Comparison of ENCODE assay signal across 9 mouse cellular contexts in the genomic region with DNA sequence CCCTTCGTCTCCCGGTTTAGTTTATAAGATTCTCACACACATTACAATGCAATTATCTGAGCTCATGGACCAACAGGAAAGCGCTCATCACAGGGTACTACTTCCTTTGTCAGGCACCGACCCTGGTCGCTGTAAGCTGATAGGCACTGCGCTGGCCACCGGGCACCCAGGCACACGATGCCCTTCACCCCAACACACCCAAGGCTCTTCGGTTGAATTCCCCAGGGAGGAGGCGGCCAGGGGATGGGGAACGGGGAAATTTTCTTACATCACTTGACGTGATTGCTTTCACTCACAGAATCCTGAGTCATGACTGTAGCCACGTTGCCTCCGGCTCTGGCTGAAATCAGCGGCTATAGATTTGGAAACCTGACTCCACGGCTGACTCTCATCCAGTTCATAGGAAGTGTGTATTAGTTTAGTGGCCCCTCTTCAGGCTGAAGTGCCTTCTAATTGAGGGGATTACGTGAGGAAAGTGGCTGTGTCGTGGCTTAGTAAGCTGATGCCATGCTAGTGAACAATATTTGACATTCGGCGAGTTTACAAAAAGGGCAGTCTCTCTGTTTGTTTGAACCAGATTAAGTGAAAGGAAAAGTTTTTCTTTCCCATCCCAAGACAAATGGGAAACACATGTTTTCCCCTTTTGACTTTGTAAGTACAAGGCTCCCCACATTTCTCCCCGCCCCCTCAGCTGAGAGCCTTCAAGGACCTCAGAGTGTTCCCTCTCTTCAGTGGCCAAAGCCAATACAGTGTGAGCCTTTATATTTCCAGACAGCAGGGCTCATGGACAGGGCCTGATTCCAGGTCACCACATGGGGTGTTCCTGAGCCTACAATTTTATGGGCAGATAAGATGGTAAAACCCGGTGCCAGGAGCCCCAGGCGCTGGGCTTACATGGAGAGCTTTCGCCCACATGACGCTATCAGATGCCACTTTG. TPM values are rescaled to one million over a fixed set of nuclear protein-coding genes. Genes with fewer than 3 reads are reported as not detected.
DNase-seq lines count a peak whose midpoint lies in the region; ATAC-seq and TF ChIP-seq lines count a peak whose summit lies in the region.
"Had no signal": no experiment of that assay in that cellular context is flagged by ENCODE, and none has a peak within 500 bp of the region (broad histone marks: within the 10 kb centered on the region; RNA-seq: fewer than 3 reads in every experiment).

No protein-coding gene starts in this region.

- DNase-seq in hindbrain, embryonic 11.5 days (ENCODE audit: low spot score), result peak; percentile 51
- peak; percentile 41 for DNase-seq in R1 (ENCODE audit: low read depth, low spot score)
- peak; percentile 20 to 59 for DNase-seq in gastrocnemius, postnatal 4 days (ENCODE audit: low spot score in 2 of 2)

- H3K27ac ChIP-seq in hindbrain, embryonic 11.5 days (ENCODE audit: low read depth, low read length), result no peak overlapping the region; the same call in 1 of the 2 replicates
- H3K27ac ChIP-seq in hindbrain, embryonic 13.5 days, result no peak overlapping the region; the same call in 1 of the 2 replicates
- peak overlapping the region; percentile 80 for H3K27ac ChIP-seq in lung, embryonic 15.5 days
- peak overlapping the region; percentile 71 for H3K27ac ChIP-seq in testis, adult 2 months (ENCODE audit: control insufficient read depth, insufficient read depth, low read depth, low read length)
- H3K27ac ChIP-seq in liver, embryonic 12.5 days, result no peak overlapping the region
- H3K27ac ChIP-seq: liver, embryonic 14.5 days had no signal

- H3K9ac ChIP-seq in hindbrain, embryonic 11.5 days (ENCODE audit: low read depth, low read length), result no peak overlapping the region
- no peak overlapping the region for H3K9ac ChIP-seq in hindbrain, embryonic 13.5 days
- no peak overlapping the region for H3K9ac ChIP-seq in lung, embryonic 15.5 days
- no peak overlapping the region for H3K9ac ChIP-seq in liver, embryonic 12.5 days
- H3K9ac ChIP-seq: liver, embryonic 14.5 days had no signal

- H3K36me3 ChIP-seq in hindbrain, embryonic 11.5 days (ENCODE audit: control insufficient read depth, insufficient read depth, low read length), result no peaks in the 10 kb centered on the region
- H3K36me3 ChIP-seq in hindbrain, embryonic 13.5 days, result no peaks in the 10 kb centered on the region
- H3K36me3 ChIP-seq in lung, embryonic 15.5 days, result no peaks in the 10 kb centered on the region
- H3K36me3 ChIP-seq in testis, adult 2 months (ENCODE audit: control insufficient read depth, insufficient read depth, low read length), result no peaks in the 10 kb centered on the region
- no peaks in the 10 kb centered on the region for H3K36me3 ChIP-seq in liver, embryonic 12.5 days

- no peaks in the 10 kb centered on the region for H3K27me3 ChIP-seq in hindbrain, embryonic 11.5 days (ENCODE audit: control insufficient read depth, insufficient read depth, low read length)
- H3K27me3 ChIP-seq in hindbrain, embryonic 13.5 days, result no peaks in the 10 kb centered on the region
- no peaks in the 10 kb centered on the region; the same call in 1 of the 2 replicates for H3K27me3 ChIP-seq in lung, embryonic 15.5 days
- no peaks in the 10 kb centered on the region for H3K27me3 ChIP-seq in testis, adult 2 months (ENCODE audit: control insufficient read depth, insufficient read depth, low read length)
- H3K27me3 ChIP-seq in liver, embryonic 12.5 days (replicated peaks), result no peaks in the 10 kb centered on the region; the same call in 1 of the 2 replicates

- TF ChIP-seq CTCF in testis, adult 2 months (IDR thresholded peaks at IDR 0.05; ENCODE audit: control insufficient read depth, insufficient read depth, insufficient replicate concordance, low read depth, low read length), result no peak

- no peaks in the 10 kb centered on the region for H3K9me3 ChIP-seq in hindbrain, embryonic 11.5 days (ENCODE audit: control insufficient read depth, low read length)
- H3K9me3 ChIP-seq in hindbrain, embryonic 13.5 days, result no peaks in the 10 kb centered on the region
- H3K9me3 ChIP-seq in lung, embryonic 15.5 days, result no peaks in the 10 kb centered on the region
- H3K9me3 ChIP-seq in liver, embryonic 12.5 days (replicated peaks), result no peaks in the 10 kb centered on the region

- WGBS in hindbrain, embryonic 11.5 days, result 52% methylated on average over 25 of the region's 25 CpGs
- 62% methylated on average over 25 of the region's 25 CpGs for WGBS in hindbrain, embryonic 13.5 days
- WGBS in lung, embryonic 15.5 days, result 20% methylated on average over 25 of the region's 25 CpGs
- 50% methylated on average over 25 of the region's 25 CpGs for WGBS in liver, embryonic 12.5 days (ENCODE audit: insufficient replicate concordance)

- no peak for TF ChIP-seq POLR2A in testis, adult 2 months (IDR thresholded peaks at IDR 0.05; ENCODE audit: control insufficient read depth, low read depth, low read length)

- no peaks in the 10 kb centered on the region for H3K4me1 ChIP-seq in hindbrain, embryonic 11.5 days (replicated peaks; ENCODE audit: control insufficient read depth, insufficient read depth, low read length)
- peaks cover 4% of the 10 kb centered on the region; the same call in 1 of the 2 replicates for H3K4me1 ChIP-seq in hindbrain, embryonic 13.5 days (replicated peaks)
- H3K4me1 ChIP-seq in lung, embryonic 15.5 days, result peaks cover 21% of the 10 kb centered on the region
- peaks cover 2% of the 10 kb centered on the region for H3K4me1 ChIP-seq in testis, adult 2 months (ENCODE audit: control insufficient read depth, insufficient read depth, low read length)
- peaks cover 7% of the 10 kb centered on the region for H3K4me1 ChIP-seq in liver, embryonic 12.5 days

- ATAC-seq in hindbrain, embryonic 11.5 days (ENCODE audit: low FRiP score), result no peak
- ATAC-seq in hindbrain, embryonic 13.5 days (ENCODE audit: low FRiP score), result no peak
- peak; percentile 82 for ATAC-seq in lung, embryonic 15.5 days (ENCODE audit: borderline replicate concordance, extremely low read depth, low FRiP score, low TSS enrichment)
- ATAC-seq in inflammation-experienced regulatory T-cells, adult 6 months, result no peak
- no peak for ATAC-seq in liver, embryonic 12.5 days

- no peak overlapping the region for H3K4me3 ChIP-seq in hindbrain, embryonic 11.5 days (ENCODE audit: low read depth, low read length)
- no peak overlapping the region for H3K4me3 ChIP-seq in hindbrain, embryonic 13.5 days
- H3K4me3 ChIP-seq in lung, embryonic 15.5 days, result peak overlapping the region; percentile 5; the same call in 1 of the 2 replicates
- H3K4me3 ChIP-seq in testis, adult 2 months (ENCODE audit: control insufficient read depth, low read depth, low read length), result no peak overlapping the region
- H3K4me3 ChIP-seq in liver, embryonic 12.5 days, result no peak overlapping the region

- no peak overlapping the region for H3K4me2 ChIP-seq in hindbrain, embryonic 11.5 days (replicated peaks; ENCODE audit: low read depth, low read length)
- no peak overlapping the region for H3K4me2 ChIP-seq in hindbrain, embryonic 13.5 days
- peak overlapping the region; percentile 45 for H3K4me2 ChIP-seq in lung, embryonic 15.5 days
- no peak overlapping the region; the same call in 1 of the 2 replicates for H3K4me2 ChIP-seq in liver, embryonic 12.5 days

RNA-seq across cellular contexts. Expression of gene Lif, which starts 51.4 kb away (rescaled TPM):
- polyA plus RNA-seq in hindbrain, embryonic 11.5 days (2014; fragmentation: Nextera tagmentation; extraction: Ambion mirVana), result not detected in 2 replicates
- 0.08 TPM in 1 of 2 replicates, not detected in the other for polyA plus RNA-seq in hindbrain, embryonic 13.5 days (2015; fragmentation: Nextera tagmentation; extraction: Ambion mirVana)
- 1 to 10 TPM; 1.3 to 2.1 TPM for total RNA-seq in gastrocnemius, postnatal 4 days (2021)
- polyA plus RNA-seq in lung, embryonic 15.5 days (2015; fragmentation: Nextera tagmentation; extraction: Ambion mirVana), result 0.19 and 0.32 TPM in 2 replicates
- 0.21 and 0.28 TPM in 2 replicates for polyA plus RNA-seq in testis, adult 2 months (2012; rRNA removed)
- polyA plus RNA-seq in inflammation-experienced regulatory T-cells, adult 6 months (2017; shearing (Covaris generic)), result 1 to 10 TPM; 1.9 to 2.6 (median 2.5) TPM
- polyA plus RNA-seq in liver, embryonic 12.5 days (2016; fragmentation: Nextera tagmentation; extraction: Ambion mirVana), result not detected in 2 replicates

Comparison
In these comparisons a context has a peak if more than half of its experiments do, and no peak if none do; other contexts are left out.
1. H3K27ac ChIP-seq: peak in lung, embryonic 15.5 days (single experiment) and testis, adult 2 months (single experiment); none in hindbrain, embryonic 11.5 days (single experiment), hindbrain, embryonic 13.5 days (single experiment) and liver, embryonic 12.5 days (single experiment).
2. Peak in every context shown above with its lines, with median percentiles within 50 percentile points of each other: DNase-seq.